Mouse (Mus musculus) limb, embryonic 10.5 days (tissue): ENCODE results near the gene Lima1. TPM values are rescaled to one million over a fixed set of nuclear protein-coding genes. Genes with fewer than 3 reads are reported as not detected.

Source experiments
- DNase-seq: peaks from one replicate; pipeline ENCODE4 v3.0.0-alpha.2; 2017; ENCODE audit warnings: low spot score
- H3K27ac ChIP-seq: fragments of 300-500 bp; sonication (generic); 2 replicates; pipeline ENCODE4 v1.5.1; 2016; ENCODE audit warnings: mild to moderate bottlenecking
- H3K27me3 ChIP-seq: fragments of 300-500 bp; sonication (generic); 2 replicates; pipeline ENCODE4 v1.6.1; 2016; ENCODE audit warnings: low read depth, mild to moderate bottlenecking; ENCODE audit not compliant: poor library complexity, severe bottlenecking
- H3K36me3 ChIP-seq: fragments of 300-500 bp; sonication (generic); 2 replicates; pipeline ENCODE4 v1.6.1; 2016; ENCODE audit warnings: mild to moderate bottlenecking, moderate library complexity
- H3K4me1 ChIP-seq: fragments of 300-500 bp; sonication (generic); 2 replicates; pipeline ENCODE4 v1.6.1; 2016
- H3K4me3 ChIP-seq: fragments of 300-500 bp; sonication (generic); 2 replicates; pipeline ENCODE4 v1.5.1; 2016; ENCODE audit warnings: mild to moderate bottlenecking, moderate library complexity
- H3K9me3 ChIP-seq: fragments of 300-500 bp; sonication (generic); replicated peaks from 2 replicates; pipeline ENCODE4 v1.6.1; 2016; ENCODE audit warnings: mild to moderate bottlenecking
- WGBS: fragments of 180-500 bp; shearing (Covaris S2); methylation state at CpG from one replicate; pipeline ENCODE4 v1.1.7; 2016; 5-methylcytosine and 5-hydroxymethylcytosine counted together
- polyA plus RNA-seq: library from polyadenylated mRNA; unstranded; fragments of >200 nt; fragmentation: Nextera tagmentation; extraction: Ambion mirVana; gene quantifications from 2 replicates; pipeline ENCODE4 v1.2.1, GENCODE M21; 2016

Lima1 gene
- polyA plus RNA-seq, 1 experiment from 2014 or later: 70.8 TPM

- no peak overlapping the region for H3K4me3 ChIP-seq
- H3K36me3 ChIP-seq: peaks cover 96% of the 10 kb centered on the region
- H3K4me1 ChIP-seq: no peaks in the 10 kb centered on the region
- H3K27ac ChIP-seq: no peak overlapping the region
- WGBS: 93% methylated on average over 5 of the region's 5 CpGs
- no peaks in the 10 kb centered on the region; the same call in 1 of the 2 replicates for H3K9me3 ChIP-seq
- H3K27me3 ChIP-seq: no peaks in the 10 kb centered on the region
- DNase-seq: no peak
Observed at GRCm38 (mm10) chr15:99733186-99733585, 142.1 kb downstream of the Lima1 start.

GRCm38 (mm10) chr15:99731678-99732077, 143.6 kb downstream of the Lima1 start:
- WGBS: 91% methylated on average over 3 of the region's 3 CpGs
- no peak for DNase-seq
- H3K36me3 ChIP-seq: peaks cover 90% of the 10 kb centered on the region
- peaks cover 1% of the 10 kb centered on the region; the same call in 1 of the 2 replicates for H3K4me1 ChIP-seq
- no peak overlapping the region for H3K27ac ChIP-seq
- H3K4me3 ChIP-seq: no peak overlapping the region
- H3K9me3 ChIP-seq: no peaks in the 10 kb centered on the region; the same call in 1 of the 2 replicates
- no peaks in the 10 kb centered on the region for H3K27me3 ChIP-seq

GRCm38 (mm10) chr15:99731167-99731566, 144.1 kb downstream of the Lima1 start:
- no peaks in the 10 kb centered on the region for H3K27me3 ChIP-seq
- H3K36me3 ChIP-seq: peaks cover 85% of the 10 kb centered on the region
- no peak overlapping the region for H3K27ac ChIP-seq
- H3K4me3 ChIP-seq: no peak overlapping the region
- DNase-seq: no peak
- WGBS: 91% methylated on average over 2 of the region's 2 CpGs
- H3K9me3 ChIP-seq: no peaks in the 10 kb centered on the region; the same call in 1 of the 2 replicates
- H3K4me1 ChIP-seq: peaks cover 6% of the 10 kb centered on the region; the same call in 1 of the 2 replicates

- H3K4me3 ChIP-seq: no peak overlapping the region
- no peak for DNase-seq
- WGBS: 95% methylated on average over 4 of the region's 4 CpGs
- peaks cover 16% of the 10 kb centered on the region for H3K4me1 ChIP-seq
- no peaks in the 10 kb centered on the region for H3K27me3 ChIP-seq
- no peaks in the 10 kb centered on the region; the same call in 1 of the 2 replicates for H3K9me3 ChIP-seq
- no peak overlapping the region for H3K27ac ChIP-seq
- peaks cover 66% of the 10 kb centered on the region for H3K36me3 ChIP-seq
Observed at GRCm38 (mm10) chr15:99729056-99729783, 146.0 kb downstream of the Lima1 start.

Other genes starting within 250 kb of the Lima1 start
- 128 and 138 TPM in 2 replicates for gene Racgap1, start 223.8 kb downstream of the Lima1 start, polyA plus RNA-seq
- 1.1 TPM in 2 replicates for gene Asic1, start 205.1 kb downstream of the Lima1 start, polyA plus RNA-seq
- 84.0 and 85.8 TPM in 2 replicates for gene Smarcd1, start 173.3 kb downstream of the Lima1 start, polyA plus RNA-seq
- not detected in 2 replicates for gene Gm17349, start 170.0 kb downstream of the Lima1 start, polyA plus RNA-seq
- gene Gpd1, start 157.9 kb downstream of the Lima1 start, polyA plus RNA-seq: 0.29 and 0.59 TPM in 2 replicates
- 113 and 127 TPM in 2 replicates for gene Cox14, start 149.8 kb downstream of the Lima1 start, polyA plus RNA-seq
- gene Cers5, start 102.6 kb downstream of the Lima1 start, polyA plus RNA-seq: 68.2 and 75.6 TPM in 2 replicates
- gene Fam186a, start 91.6 kb upstream of the Lima1 start, polyA plus RNA-seq: not detected in 2 replicates
- 37.1 and 40.3 TPM in 2 replicates for gene Larp4, start 94.6 kb upstream of the Lima1 start, polyA plus RNA-seq
- gene Dip2b, start 163.2 kb upstream of the Lima1 start, polyA plus RNA-seq: 13.6 and 16.4 TPM in 2 replicates